Mouse (Mus musculus) layer of hippocampus, adult 18-20 months (tissue): ENCODE measurements at regions not wholly inside any gene's neighbourhood (a gene's known extent, or its start where the extent isn't known, plus 50 kb on each side); places are given as distances from the start of the nearest gene placed in this dataset.
A peak's percentile ranks its signal among the peaks of the same experiment; 100 is the strongest.

Source experiments
- DNase-seq, 2 experiments: peaks; one replicate each; pipeline ENCODE4 v3.0.0; 2022; ENCODE audit warnings: low spot score in 2 of 2

GRCm38 (mm10) chr4:61909409-61909808 lies 74.4 kb upstream of the Mup5 start:
- peak in 1 of 2 experiments; percentile 21 for DNase-seq

GRCm38 (mm10) chr4:61902136-61902535 lies 67.1 kb upstream of the Mup5 start:
- no peak for DNase-seq

GRCm38 (mm10) chr4:61898184-61898583 lies 63.2 kb upstream of the Mup5 start:
- DNase-seq: no peak

- no peak for DNase-seq
These were observed 62.1 kb upstream of the Mup5 start for GRCm38 (mm10) chr4:61897176-61897575.
